Mouse (Mus musculus) heart, postnatal 4 days (tissue): ENCODE measurements around the gene Olfr1396. TPM values are rescaled to one million over a fixed set of nuclear protein-coding genes. Genes with fewer than 3 reads are reported as not detected.

Source experiments
- total RNA-seq, 2 experiments: library from RNA; stranded (reverse); gene quantifications; 2 replicates each; pipeline ENCODE4 v1.2.3; 2021

The Olfr1396 gene
- total RNA-seq, 2 experiments from 2014 or later = 0.63 to 1.1 TPM

Other genes starting within 250 kb of the Olfr1396 start
- gene Irgm1, start 243.2 kb downstream of the Olfr1396 start, total RNA-seq = 1 to 10 TPM; 6.2 to 7.6 TPM
- under 1 TPM; 0.26 to 0.38 TPM for gene Gm5431, start 212.7 kb downstream of the Olfr1396 start, total RNA-seq
- 1 to 10 TPM; 2.0 to 3.0 TPM for gene Psme2b, start 168.7 kb downstream of the Olfr1396 start, total RNA-seq
- gene Olfr56, start 136.0 kb downstream of the Olfr1396 start, total RNA-seq = under 1 TPM in 1 of 2 experiments, not detected in 1; 0.18 TPM
- gene 9930111J21Rik1, start 135.5 kb downstream of the Olfr1396 start, total RNA-seq = 1 to 10 TPM; 2.0 to 2.1 TPM
- gene Gm12185, start 122.6 kb downstream of the Olfr1396 start, total RNA-seq = under 1 TPM; 0.07 to 0.29 TPM
- gene Tgtp1, start 120.7 kb downstream of the Olfr1396 start, total RNA-seq = under 1 TPM; 0.21 to 0.27 TPM
- gene 9930111J21Rik2, start 63.6 kb downstream of the Olfr1396 start, total RNA-seq = 1 to 10 TPM; 3.6 to 3.9 TPM
- gene Tgtp2, start 50.7 kb downstream of the Olfr1396 start, total RNA-seq = not detected
- gene Ifi47, start 38.3 kb downstream of the Olfr1396 start, total RNA-seq = 1 to 10 TPM; 1.4 to 1.6 TPM
- gene Olfr1395, start 27.4 kb upstream of the Olfr1396 start, total RNA-seq = not detected
- not detected for gene Olfr1394, start 39.5 kb upstream of the Olfr1396 start, total RNA-seq
- 10 to 100 TPM; 38.4 to 40.3 TPM for gene Btnl9, start 72.3 kb upstream of the Olfr1396 start, total RNA-seq
- gene Zfp62, start 88.4 kb upstream of the Olfr1396 start, total RNA-seq = 10 to 100 TPM; 37.2 to 37.7 TPM
- gene Mgat1, start 129.3 kb upstream of the Olfr1396 start, total RNA-seq = 10 to 100 TPM; 71.2 to 76.7 TPM
- under 1 TPM; 0.23 to 0.33 TPM for gene Olfr1393, start 163.4 kb upstream of the Olfr1396 start, total RNA-seq
- under 1 TPM in 1 of 2 experiments, not detected in 1; 0.11 TPM for gene Olfr1392, start 170.4 kb upstream of the Olfr1396 start, total RNA-seq
- not detected for gene Olfr10, start 189.9 kb upstream of the Olfr1396 start, total RNA-seq
- gene Olfr1391, start 207.9 kb upstream of the Olfr1396 start, total RNA-seq = not detected
- gene Olfr1390, start 220.3 kb upstream of the Olfr1396 start, total RNA-seq = not detected